Mouse (Mus musculus) testis, adult 2 months (tissue): ENCODE results near the gene Egfem1.

ENCODE experiments used
- CTCF ChIP-seq: fragments of 200-500 bp; IDR thresholded peaks from 2 replicates; pipeline ENCODE4 v1.5.1; 2012; ENCODE audit warnings: low read depth, mild to moderate bottlenecking, inconsistent platforms, low read length, moderate library complexity; ENCODE audit not compliant: control insufficient read depth, insufficient read depth, insufficient replicate concordance
- POLR2A ChIP-seq: fragments of 200-500 bp; IDR thresholded peaks from 2 replicates; pipeline ENCODE4 v1.6.1; 2012; ENCODE audit warnings: low read depth, mild to moderate bottlenecking, inconsistent platforms, low read length, moderate library complexity; ENCODE audit not compliant: control insufficient read depth

GRCm38 (mm10) chr3:29190263-29190662 lies 108.4 kb downstream of the Egfem1 start:
- TF ChIP-seq CTCF, result no peak
- no peak for TF ChIP-seq POLR2A
